Mouse (Mus musculus) heart, postnatal 25 days (tissue): Measurements from ENCODE around the gene Chrm1. TPM values are rescaled to one million over a fixed set of nuclear protein-coding genes. Genes with fewer than 3 reads are reported as not detected.
A peak's percentile ranks its signal among the peaks of the same experiment; 100 is the strongest.

Experiments
- DNase-seq: peaks from one replicate; pipeline ENCODE4 v3.0.0; 2022; ENCODE audit warnings: low spot score
- intact Hi-C: fragments of 180-260 bp; cut with DNase I; formaldehyde crosslinking; loops from one replicate; pipeline ENCODE4 v1.15.1; 2025
- total RNA-seq, 2 experiments: library from RNA; stranded (reverse); gene quantifications; 2 replicates each; pipeline ENCODE4 v1.2.3; 2021

Gene Chrm1
- total RNA-seq, 2 experiments from 2014 or later = not detected

DNA sequence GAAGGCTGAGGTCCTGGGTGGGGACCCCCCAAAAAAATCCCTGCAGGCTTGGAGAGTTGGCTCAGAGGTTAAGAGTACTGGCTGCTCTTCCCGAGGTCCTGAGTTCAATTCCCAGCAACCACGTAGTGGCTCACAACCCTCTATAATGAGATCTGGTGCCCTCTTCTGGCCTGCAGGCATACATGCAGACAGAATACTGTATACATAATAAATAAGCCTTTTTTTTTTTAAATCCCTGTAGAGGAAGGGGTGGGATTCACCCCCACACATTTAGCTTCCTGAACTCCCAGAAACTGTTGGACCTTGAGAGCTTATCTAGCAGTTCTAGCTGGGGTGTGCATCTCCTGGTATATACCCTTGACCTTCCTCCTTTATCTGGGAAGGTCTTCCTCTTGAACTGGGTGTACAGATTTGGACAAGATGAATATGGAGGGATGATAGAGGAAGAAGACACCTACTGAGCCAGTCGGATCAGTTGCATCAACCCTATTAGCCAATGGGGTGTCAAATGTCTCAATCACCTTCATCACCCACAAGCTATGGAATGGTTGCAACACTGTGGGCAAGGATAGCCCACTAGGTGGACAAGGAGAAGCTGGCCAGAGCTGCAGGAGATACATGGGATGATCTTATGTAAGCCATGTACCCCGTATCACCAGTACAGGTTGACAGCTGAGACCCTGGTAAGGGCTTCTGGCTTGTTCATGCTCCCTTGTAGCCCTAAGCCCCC, 18.2 kb downstream of the Chrm1 start:
- DNase-seq = no peak
- intact Hi-C loops = loop anchor here (2.0 kb wide), 1 partner anchor 19 kb away; the partner anchor contains the start of gene Chrm1

DNA sequence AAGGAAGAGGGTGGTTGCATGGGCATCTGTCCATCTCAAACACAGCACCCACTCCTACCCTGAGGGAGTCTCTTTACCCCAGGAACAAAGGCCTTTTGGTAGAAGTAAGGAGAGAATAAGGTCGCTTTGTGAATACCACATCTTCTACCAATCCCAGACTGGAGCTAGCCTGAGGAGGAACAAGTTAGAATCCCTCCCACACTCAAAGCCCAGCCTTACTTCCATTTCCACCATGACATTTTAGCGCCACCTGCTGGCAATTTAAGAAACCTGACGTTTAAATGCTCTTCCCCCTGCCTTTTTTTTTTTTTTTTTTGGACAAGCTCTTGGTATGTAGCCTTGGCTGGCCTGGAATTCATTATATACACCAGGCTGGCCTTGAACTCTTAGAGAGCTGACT, 19.4 kb downstream of the Chrm1 start:
- DNase-seq = no peak
- intact Hi-C loops = loop anchor here (1.0 to 2.0 kb wide), 2 partner anchors 20 to 105 kb away; partner anchors contain the start of gene Chrm1

DNA sequence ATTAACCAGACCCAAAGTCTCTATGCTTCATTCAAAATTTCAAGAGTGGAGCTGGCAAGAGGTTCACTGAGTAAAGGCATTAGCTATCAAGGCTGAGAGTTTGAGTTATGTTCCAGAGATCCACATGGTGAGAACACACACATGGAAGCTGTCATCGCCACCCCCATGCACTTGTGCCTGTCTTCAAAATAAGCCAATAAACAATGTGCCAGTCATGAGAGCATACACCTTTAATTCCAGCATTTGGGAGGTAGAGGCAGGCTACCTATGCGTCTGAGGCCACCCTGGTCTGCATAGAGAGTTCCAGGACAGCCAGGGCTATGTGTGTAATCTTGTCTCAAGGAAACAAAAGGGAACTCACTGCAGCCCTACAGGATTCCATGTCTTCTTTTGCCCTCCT, 20.0 kb downstream of the Chrm1 start:
- no peak for DNase-seq
- intact Hi-C loops = loop anchor here (1.0 to 2.0 kb wide), 2 partner anchors 21 to 105 kb away; partner anchors contain the start of gene Chrm1

DNA sequence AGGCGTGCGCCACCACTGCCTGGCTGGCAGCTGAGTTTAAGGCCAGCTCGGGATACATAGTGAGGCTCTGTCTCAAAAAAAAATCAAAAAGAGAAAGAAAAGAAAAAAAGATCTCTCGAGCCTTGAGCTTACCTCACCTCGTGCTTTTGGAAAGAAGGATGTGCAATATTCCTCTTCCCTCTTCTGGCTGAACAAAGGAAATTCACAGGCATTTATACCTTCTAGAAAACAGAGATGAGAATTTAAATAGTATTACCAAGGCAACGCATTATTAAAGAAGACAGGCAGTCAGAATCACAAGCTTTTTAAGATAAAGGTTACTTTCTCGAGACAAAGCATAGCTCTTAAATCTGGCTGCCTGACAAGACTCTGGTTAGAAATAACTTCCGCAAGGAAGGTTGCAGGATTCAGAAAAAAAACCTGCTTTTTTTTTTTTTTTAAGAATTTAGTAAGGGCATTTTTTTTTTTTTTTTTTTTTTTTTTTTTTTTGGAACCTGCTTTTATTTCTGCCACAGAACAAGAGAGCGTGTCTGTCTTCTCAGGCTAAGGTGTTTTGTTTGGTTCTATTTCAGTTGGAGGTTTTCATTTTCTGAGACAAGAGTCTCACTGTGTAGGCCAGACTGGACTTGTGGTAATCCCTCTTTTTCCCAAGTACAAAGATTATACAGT, 28.4 kb downstream of the Chrm1 start:
- intact Hi-C loops = no loop called here

DNA sequence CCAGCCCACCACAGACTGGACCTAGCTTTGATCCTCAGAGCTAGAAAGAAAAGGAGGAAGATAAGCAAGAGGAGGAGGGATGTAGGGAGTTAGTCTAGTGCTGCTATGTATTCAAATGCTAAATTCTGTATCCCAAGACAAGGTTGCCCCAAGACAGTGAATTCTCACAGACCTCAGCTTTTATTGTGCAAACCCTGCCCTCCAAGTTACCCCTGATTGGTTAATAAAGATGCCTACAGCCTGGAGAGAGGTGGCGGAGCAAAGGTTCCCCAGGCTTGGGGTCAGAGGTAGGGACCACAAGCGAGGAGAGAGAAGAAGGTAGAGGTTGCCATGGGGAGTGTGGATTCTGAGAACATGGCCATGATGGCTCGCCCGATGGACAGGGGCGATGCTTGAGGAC, 29.2 kb downstream of the Chrm1 start:
- DNase-seq = no peak
- intact Hi-C loops = no loop called here

More for the DNA sequence above, 28.4 kb downstream of the Chrm1 start:
- DNase-seq = no peak

DNA sequence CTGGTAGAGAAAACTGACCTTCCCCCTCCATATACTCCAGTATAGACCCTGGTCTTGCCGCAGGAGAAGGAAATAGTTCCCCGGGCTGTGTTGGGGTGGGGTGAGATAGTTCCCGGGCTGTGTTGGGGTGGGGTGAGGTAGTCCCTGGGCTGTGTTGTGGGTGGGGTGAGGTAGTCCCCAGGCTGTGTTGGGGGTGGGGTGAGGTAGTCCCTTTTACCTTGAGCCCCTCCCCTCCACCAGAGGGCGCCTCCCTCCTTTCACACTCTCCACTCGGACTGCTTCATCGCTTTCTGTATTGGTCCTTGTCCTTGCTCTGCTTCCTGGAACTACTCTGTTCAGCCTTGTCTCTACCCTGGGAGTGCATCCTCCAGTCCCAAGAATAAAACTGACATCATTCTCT, 31.7 kb downstream of the Chrm1 start:
- DNase-seq = no peak
- intact Hi-C loops = no loop called here

DNA sequence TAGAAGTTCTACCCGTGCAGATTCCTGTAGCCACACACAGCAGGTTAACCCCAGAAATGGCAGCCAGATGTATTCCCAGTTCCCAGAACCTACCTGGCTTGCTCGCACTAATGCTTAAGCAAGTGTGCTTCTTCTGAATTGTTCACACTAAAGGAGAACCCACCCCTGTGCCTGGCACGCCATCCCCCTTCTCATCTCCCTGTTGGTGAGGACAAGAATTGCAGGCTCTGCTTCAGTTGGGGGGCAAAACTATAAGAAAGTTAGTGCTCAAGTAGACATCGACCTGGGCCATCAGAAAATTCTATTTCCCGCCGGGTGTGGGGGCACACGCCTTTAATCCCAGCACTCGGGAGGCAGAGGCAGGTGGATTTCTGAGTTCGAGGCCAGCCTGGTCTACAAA, 36.1 kb downstream of the Chrm1 start:
- intact Hi-C loops = no loop called here
- DNase-seq = no peak

DNA sequence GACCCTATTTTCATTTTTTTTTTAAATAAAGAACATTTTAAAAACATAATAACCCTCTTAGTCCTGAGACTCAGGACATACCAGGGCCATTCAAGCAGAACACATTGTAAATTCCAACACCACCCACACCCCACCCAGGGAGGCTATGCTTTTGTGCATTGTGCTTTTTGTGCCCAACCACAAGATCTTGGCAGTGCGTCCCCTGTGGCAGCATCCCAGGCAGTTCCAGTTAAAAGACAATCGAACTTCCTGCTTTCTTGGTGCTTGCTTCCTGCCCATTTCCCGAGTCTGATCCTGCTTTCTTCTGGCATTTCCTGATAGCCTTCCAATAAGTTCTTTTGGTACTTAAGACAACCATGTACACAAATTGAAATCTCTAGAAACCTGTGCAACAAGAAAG, 38.9 kb downstream of the Chrm1 start:
- intact Hi-C loops = no loop called here
- peak; percentile 39 for DNase-seq

DNA sequence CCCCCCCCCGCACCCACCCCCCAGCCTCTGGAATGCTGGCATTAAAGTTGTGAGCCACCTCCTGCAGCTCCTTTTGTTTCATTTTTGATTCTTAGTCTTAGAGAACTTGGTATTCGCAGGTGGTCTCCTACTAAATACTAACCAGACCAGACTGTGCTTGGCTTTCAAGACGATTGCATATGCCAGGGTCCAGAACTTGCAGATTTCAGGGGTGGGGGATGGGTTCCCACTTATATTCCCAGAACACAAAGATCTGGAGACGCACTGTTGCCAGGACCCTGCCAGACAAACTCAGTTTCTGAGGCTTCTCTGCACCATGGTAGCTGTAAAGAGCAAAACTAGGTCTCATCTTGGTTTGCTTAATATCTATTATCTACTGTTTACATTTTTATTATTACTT, 40.0 kb downstream of the Chrm1 start:
- DNase-seq = no peak
- intact Hi-C loops = no loop called here

DNA sequence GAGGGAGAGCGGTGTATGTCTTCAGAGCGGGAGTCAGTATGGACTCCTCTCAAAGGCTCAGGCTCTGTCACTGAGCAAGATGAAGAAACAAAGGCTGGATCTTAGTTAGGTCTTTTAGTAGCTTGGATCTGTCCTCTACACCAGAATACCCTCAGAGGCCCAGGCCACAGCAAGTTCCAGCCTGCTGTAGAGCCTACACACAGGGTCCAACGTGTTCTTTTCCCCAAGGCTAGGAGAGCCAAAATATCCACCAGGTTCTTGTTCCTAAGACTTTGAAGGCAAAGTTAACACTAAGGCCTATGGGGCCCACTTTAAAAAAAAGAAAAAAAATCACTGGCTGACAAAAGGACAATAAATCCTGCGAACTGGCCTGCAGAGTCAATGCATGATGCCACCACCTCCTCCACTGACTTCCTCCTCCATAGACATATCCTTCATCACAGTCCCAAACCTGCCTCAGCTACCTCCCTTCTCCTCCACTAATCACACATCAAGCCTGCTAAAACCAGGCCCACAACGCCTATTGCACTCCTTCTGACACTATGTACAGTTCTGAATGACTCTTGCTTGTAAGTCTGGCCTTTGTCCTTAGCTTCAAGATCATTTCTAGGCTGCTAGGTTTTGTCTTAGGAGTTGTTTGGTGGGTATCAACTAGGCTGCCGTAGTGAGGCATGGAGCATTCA, 41.6 kb downstream of the Chrm1 start:
- no peak for DNase-seq
- intact Hi-C loops = no loop called here

DNA sequence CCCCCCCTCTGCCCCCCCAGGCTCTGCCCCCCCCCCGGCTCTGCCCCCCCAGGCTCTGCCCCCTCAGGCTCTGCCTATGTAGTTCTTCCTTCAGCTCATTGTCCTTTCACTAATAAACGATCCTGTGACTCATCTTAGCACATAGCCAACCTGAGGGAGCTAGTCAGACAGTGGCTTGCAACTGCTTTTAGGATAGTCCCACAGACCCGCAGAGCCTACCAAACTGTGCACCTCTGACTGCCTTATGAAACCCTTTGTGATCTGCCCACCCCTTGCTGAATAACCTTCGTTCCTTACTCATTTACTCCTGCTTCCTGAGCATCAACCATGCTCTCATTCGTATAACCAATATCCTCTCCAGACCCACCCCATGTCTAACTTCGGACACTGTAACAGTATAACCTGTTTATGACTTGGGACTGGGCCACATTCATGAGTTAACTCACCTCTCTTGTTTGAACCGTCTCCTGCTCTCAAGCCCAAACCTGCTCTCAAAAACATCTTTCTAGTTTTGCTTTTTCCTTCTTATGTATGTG, 42.6 kb downstream of the Chrm1 start:
- no peak for DNase-seq
- intact Hi-C loops = no loop called here

DNA sequence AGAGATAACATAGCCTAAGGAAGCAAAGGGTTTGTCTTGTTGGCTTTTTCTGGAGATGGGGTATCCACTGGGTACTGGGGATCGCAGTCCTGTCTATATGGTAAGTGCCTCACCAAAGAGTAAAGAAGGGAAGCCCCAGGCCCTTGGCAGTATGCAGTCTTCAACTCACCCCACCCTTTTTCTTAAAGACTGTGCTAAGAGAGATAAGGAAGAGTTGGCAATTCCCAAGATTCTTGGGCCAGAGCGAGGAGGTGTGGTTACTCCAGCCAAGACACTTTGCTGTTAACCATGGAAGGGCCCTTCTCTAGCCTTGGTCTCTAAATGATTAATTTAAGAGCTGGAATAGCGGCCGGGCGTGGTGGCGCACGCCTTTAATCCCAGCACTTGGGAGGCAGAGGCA, 43.3 kb downstream of the Chrm1 start:
- intact Hi-C loops = no loop called here
- no peak for DNase-seq

DNA sequence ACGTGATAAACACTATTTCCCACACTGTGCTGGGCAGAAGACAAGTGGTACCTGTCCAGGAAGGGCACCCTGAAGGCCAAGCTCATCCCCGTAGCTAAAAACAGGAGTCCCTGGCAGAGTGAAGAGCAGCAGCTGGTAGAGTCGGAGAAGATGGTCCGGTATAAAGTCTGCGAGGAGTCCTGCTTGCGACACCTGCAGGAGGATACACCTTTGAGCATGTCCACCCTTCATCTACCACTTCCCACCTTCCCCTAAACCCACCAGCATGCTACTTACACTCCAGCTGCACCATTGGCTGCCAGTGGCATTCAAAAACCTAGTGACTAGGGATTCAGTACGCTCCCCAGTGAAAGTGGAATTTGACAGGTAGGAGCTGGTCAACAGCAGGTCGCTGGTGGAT, 45.4 kb downstream of the Chrm1 start:
- intact Hi-C loops = no loop called here
- DNase-seq = no peak

DNA sequence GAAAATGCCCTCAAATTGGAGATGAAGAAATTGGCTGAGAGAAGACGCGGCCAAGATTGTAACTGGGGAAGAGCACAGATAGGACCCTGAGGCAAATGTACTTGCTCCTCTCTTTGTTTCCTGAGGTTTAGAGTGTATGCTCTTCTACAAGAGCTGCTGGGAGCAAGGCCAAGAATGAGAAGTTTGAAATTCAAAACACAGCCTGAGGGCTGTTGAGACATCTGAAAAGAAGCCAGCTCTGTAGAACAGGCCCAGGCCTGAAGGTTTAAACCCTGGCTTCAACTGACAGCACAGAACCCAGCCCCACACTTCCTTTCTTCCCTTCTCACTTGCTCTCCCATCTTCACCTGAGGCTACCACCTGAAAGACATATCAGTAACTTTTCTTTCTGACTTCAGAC, 46.5 kb downstream of the Chrm1 start:
- intact Hi-C loops = loop anchor here (10.0 kb wide), 1 partner anchor 405 kb away; no protein-coding TSS in a partner anchor
- DNase-seq = no peak

DNA sequence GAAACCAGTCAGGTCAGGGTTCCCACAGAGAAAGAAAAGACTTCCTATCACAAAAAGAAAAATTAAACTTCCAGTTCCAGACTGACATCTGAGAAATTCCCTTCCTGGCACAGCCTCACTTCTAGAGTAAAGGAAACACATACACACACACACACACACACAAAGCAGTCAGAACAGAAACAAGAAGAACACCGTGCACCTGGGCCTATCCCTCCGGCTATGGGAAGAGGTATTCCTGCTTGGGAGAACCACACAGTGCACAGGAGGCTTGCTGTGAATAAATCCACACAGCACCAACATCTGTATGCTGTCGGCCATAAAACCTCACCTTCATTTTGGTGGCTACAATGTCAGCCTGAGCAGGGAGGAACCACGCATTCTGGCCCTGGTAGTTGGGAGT, 47.9 kb downstream of the Chrm1 start:
- intact Hi-C loops = loop anchor here (10.0 kb wide), 1 partner anchor 403 kb away; no protein-coding TSS in a partner anchor
- DNase-seq = no peak

DNA sequence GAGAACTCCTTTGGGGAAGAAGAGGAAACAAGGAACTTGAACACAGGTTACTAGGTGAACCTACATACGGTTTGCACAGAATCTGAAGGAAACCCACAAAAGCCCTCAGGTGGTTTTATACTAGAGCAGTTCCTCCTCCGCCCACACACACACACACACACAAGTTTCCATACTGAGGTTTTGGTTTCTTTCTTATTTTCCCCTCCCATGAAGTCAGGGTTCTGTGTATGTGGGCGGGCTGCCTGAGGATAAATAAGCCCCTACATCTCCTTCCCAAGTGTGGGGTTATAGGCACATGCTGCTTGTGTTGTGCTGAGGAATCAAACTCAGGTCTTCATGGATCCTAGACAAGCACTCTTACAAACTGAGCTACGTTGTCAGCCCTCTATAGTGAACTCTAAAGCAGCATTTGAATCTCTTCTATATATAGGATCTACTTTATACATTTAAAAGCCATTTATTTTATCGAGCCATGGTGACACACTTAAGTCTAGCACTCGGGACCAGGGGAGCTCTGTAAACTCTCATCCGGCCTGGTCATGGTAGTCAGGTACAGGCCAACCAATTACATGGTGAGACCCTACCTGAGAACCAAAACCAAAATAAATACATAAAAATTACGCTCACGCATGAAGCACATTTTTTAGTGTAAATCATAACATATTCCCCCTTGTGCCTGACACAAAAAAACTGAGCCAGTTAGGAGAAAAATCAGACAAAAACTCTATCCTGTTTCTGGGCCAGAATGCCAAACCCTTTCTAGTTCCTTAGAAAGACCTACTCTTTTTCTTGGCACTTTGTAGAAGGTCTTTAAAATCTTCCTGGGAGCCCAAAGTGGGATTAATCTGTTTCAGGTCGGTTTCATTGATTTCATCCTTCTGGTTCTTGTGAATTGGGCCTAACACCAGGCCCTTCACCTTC, 48.6 kb downstream of the Chrm1 start:
- no peak for DNase-seq
- intact Hi-C loops = loop anchor here (10.0 kb wide), 1 partner anchor 403 kb away; no protein-coding TSS in a partner anchor

DNA sequence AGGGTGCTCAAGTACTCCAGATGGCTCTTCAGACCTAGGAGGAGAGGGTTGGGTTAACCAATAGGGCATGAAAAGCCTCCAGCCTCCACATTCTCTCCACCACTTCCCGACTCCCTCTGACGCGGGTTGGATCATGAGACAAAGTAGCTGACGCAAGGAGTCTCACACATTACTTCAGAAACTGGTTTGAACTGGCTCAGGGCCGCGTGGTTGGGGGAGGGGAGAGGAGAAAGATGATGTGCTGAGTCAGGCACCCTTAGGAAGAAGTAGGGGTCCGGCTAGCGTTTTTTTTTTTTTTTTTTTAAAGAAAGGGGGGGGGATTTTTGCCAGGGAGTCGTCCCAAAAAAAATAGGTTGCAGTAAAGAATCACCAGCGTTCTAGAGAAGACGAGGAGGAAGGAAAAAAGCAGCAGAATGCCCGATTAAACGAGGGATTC, 49.3 kb downstream of the Chrm1 start:
- intact Hi-C loops = loop anchor here (10.0 kb wide), 1 partner anchor 402 kb away; no protein-coding TSS in a partner anchor
- peak; percentile 57 for DNase-seq

DNA sequence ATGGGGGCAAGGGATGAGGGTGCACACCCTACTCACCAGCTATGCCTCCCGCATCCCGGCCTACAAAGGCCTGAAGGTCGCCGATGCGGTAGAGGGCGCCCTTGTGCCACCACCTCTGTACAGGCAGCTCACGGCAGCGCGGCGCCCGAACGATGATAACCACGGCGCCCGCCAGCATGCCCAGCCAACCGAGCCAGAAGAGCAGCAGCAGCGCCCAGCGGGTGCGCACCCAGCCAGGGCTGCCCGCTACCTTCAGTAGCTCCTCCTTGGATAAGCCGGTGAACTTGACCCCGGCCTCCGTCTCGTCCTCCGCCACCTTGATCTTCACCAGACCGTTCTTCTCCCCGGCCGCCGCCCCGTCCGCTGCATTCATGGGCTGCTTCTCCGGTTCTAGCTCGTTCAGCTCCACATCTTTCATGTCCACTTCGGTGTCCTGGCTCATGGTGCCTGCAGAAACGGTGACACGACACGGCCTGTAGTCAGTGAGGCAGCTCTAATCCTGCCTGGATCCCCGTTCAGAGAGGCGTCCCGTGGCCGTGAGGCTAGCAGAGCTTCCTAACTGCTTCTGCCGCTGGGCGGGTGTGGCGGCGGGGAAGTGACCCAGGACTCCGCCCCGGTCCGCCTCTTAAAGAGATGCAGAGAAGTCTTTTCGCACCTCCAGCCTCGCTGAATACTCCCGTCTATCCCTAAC, 49.9 kb downstream of the Chrm1 start:
- DNase-seq = peak; percentile 85
- intact Hi-C loops = loop anchor here (10.0 kb wide), 1 partner anchor 401 kb away; no protein-coding TSS in a partner anchor
